Mouse (Mus musculus) embryonic facial prominence, embryonic 11.5 days (tissue): ENCODE measurements around the gene Vmn2r105. TPM values are rescaled to one million over a fixed set of nuclear protein-coding genes. Genes with fewer than 3 reads are reported as not detected.

Source experiments
- ATAC-seq: fragments of 200-750 bp; cut with Nextera tagmentation; replicated peaks from 2 replicates; pipeline ENCODE4 v1.8.0; 2017; ENCODE audit warnings: low read depth; ENCODE audit not compliant: insufficient number of reproducible peaks, low FRiP score, low TSS enrichment
- DNase-seq: peaks from one replicate; pipeline ENCODE4 v3.0.0-alpha.2; 2015; ENCODE audit warnings: low spot score
- H3K27ac ChIP-seq: fragments of 300-500 bp; sonication (generic); replicated peaks from 2 replicates; pipeline ENCODE4 v1.5.1; 2014; ENCODE audit warnings: mild to moderate bottlenecking, low read depth, low read length, control low read depth
- H3K27me3 ChIP-seq: fragments of 300-500 bp; sonication (generic); 2 replicates; pipeline ENCODE4 v1.6.1; 2014; ENCODE audit warnings: mild to moderate bottlenecking, low read length, moderate library complexity, mixed read lengths; ENCODE audit not compliant: control insufficient read depth, insufficient read depth
- H3K36me3 ChIP-seq: fragments of 300-500 bp; sonication (generic); replicated peaks from 2 replicates; pipeline ENCODE4 v1.6.1; 2014; ENCODE audit warnings: low read depth, mild to moderate bottlenecking, low read length, moderate library complexity, mixed read lengths; ENCODE audit not compliant: control insufficient read depth, insufficient read depth
- H3K4me1 ChIP-seq: fragments of 300-500 bp; sonication (generic); 2 replicates; pipeline ENCODE4 v1.6.1; 2014; ENCODE audit warnings: low read length, mixed read lengths; ENCODE audit not compliant: control insufficient read depth, insufficient read depth
- H3K4me2 ChIP-seq: fragments of 300-500 bp; sonication (generic); 2 replicates; pipeline ENCODE4 v1.6.1; 2014; ENCODE audit warnings: low read depth, mild to moderate bottlenecking, control low read depth, low read length, moderate library complexity
- H3K4me3 ChIP-seq: fragments of 300-500 bp; sonication (generic); 2 replicates; pipeline ENCODE4 v1.5.1; 2014; ENCODE audit warnings: low read depth, low read length, control low read depth
- H3K9ac ChIP-seq: fragments of 300-500 bp; sonication (generic); replicated peaks from 2 replicates; pipeline ENCODE4 v1.6.1; 2014; ENCODE audit warnings: mild to moderate bottlenecking, control low read depth, low read length
- H3K9me3 ChIP-seq: fragments of 300-500 bp; sonication (generic); replicated peaks from 2 replicates; pipeline ENCODE4 v1.6.1; 2016; ENCODE audit warnings: mild to moderate bottlenecking, low read length, inconsistent platforms, mixed read lengths; ENCODE audit not compliant: control insufficient read depth
- WGBS: fragments of 180-500 bp; shearing (Covaris S2); extraction: QIAGEN DNeasy Blood & Tissue Kit; methylation state at CpG from one replicate; pipeline ENCODE4 v1.1.7; 2014; 5-methylcytosine and 5-hydroxymethylcytosine counted together
- polyA plus RNA-seq: library from polyadenylated mRNA; unstranded; fragments of >200 nt; fragmentation: Nextera tagmentation; extraction: Ambion mirVana; gene quantifications from 2 replicates; pipeline ENCODE4 v1.2.1, GENCODE M21; 2014

The Vmn2r105 gene
- not detected in 2 replicates for polyA plus RNA-seq

DNA sequence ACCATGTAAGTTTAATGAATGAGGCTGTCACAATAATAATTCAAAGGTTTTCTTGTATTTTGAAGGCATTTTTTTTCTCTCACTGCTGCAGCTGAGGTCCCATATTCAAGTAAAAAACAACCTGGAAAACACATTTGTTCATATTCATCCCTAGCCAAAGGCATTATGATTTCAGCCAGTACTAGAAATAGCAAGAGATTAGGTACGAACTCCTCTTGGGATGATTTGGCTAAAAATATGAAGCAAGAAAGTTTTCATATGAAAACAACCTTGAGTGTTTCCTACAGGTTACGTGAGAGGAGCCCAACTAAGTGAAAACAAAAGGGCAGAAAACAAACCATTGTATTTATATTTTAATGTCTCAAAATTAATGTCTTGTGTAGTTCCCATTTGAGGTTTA lies at the start of gene Vmn2r105:
Vmn2r105 (minus strand) TSS at position 101 of the 400 bp plus-strand sequence.
- H3K27me3 ChIP-seq = no peaks in the 10 kb centered on the region
- no peak within 1 kb of the TSS for H3K4me2 ChIP-seq
- no peak within 1 kb of the TSS for H3K4me3 ChIP-seq
- ATAC-seq = no peak
- 71% methylated on average over 2 of the region's 2 CpGs for WGBS
- no peaks in the 10 kb centered on the region for H3K4me1 ChIP-seq
- no peak for DNase-seq
- H3K27ac ChIP-seq = no peak within 1 kb of the TSS
- no peak within 1 kb of the TSS for H3K9ac ChIP-seq
- no peaks in the 10 kb centered on the region for H3K36me3 ChIP-seq
- H3K9me3 ChIP-seq = no peaks in the 10 kb centered on the region

DNA sequence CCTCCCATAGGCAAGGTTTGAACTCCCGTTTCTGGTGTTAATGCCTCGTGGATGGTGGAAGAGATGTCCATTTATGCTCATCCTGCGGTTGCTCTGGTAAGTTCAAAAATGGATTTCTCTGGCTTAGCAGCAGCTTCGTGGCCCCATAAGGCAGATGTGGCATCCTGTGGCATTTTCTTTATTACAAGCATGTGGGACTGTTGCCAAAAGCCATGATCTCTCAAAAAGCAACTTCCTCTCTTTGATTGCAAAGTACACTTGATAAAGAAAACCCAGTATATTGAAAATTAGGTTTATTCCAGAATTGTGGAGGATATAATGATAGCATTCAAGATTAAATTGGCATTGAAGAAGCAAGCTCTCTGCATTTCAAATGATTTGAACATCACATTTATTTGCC lies 20.7 kb upstream of the Vmn2r105 start:
- no peaks in the 10 kb centered on the region for H3K36me3 ChIP-seq
- no peak for ATAC-seq

DNA sequence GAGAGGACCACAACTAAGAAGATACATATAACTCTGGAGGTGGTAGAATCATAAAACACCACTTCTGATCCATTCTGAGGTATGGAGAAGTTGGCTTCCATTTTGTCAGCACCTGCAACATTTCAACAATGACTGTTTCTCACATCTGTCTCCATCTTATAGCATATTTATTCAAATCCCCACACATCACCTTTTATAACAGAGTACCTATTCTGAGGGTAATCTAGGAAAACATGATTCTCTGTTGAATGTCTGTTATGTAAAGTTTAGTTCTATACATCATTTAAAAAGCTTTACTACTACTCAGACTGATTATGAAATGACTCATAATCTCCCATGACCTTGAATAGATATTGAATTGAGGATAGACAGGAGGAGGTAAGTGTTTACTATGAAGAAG lies 51.9 kb downstream of the Vmn2r105 start, which contains the start of gene Fpr-rs6:
Fpr-rs6 (minus strand) TSS at position 101 of the 400 bp plus-strand sequence.
- Histone ChIP-seq H3K27me3 (no peaks in the 10 kb centered on the region), H3K27ac (no peak within 1 kb of the TSS), H3K9ac (no peak within 1 kb of the TSS), H3K9me3 (no peaks in the 10 kb centered on the region), H3K4me1 (no peaks in the 10 kb centered on the region), H3K4me2 (no peak within 1 kb of the TSS), H3K36me3 (no peaks in the 10 kb centered on the region), H3K4me3 (no peak within 1 kb of the TSS)
- ATAC-seq (no peak), DNase-seq (no peak)

More for the DNA sequence above, 20.7 kb upstream of the Vmn2r105 start:
- Histone ChIP-seq H3K4me1 (no peaks in the 10 kb centered on the region), H3K4me3 (no peak overlapping the region), H3K27me3 (no peaks in the 10 kb centered on the region), H3K9ac (no peak overlapping the region), H3K27ac (no peak overlapping the region), H3K4me2 (no peak overlapping the region), H3K9me3 (no peaks in the 10 kb centered on the region)
- no peak for DNase-seq
- 79% methylated on average over 4 of the region's 4 CpGs for WGBS

Other genes starting within 250 kb of the Vmn2r105 start
- not detected in 2 replicates for gene Vmn2r104, start 186.7 kb downstream of the Vmn2r105 start, polyA plus RNA-seq
- not detected in 2 replicates for gene Fpr-rs7, start 120.8 kb downstream of the Vmn2r105 start, polyA plus RNA-seq
- not detected in 2 replicates for gene Fpr-rs6, start 52.0 kb downstream of the Vmn2r105 start, polyA plus RNA-seq
- gene Vmn2r106, start 50.5 kb upstream of the Vmn2r105 start, polyA plus RNA-seq = not detected in 2 replicates
- not detected in 2 replicates for gene Vmn2r107, start 110.2 kb upstream of the Vmn2r105 start, polyA plus RNA-seq
- gene Vmn1r224, start 179.1 kb upstream of the Vmn2r105 start, polyA plus RNA-seq = not detected in 2 replicates
- gene Vmn2r108, start 246.3 kb upstream of the Vmn2r105 start, polyA plus RNA-seq = not detected in 2 replicates